9 mouse cellular contexts compared by ENCODE assay signal in the genomic region with DNA sequence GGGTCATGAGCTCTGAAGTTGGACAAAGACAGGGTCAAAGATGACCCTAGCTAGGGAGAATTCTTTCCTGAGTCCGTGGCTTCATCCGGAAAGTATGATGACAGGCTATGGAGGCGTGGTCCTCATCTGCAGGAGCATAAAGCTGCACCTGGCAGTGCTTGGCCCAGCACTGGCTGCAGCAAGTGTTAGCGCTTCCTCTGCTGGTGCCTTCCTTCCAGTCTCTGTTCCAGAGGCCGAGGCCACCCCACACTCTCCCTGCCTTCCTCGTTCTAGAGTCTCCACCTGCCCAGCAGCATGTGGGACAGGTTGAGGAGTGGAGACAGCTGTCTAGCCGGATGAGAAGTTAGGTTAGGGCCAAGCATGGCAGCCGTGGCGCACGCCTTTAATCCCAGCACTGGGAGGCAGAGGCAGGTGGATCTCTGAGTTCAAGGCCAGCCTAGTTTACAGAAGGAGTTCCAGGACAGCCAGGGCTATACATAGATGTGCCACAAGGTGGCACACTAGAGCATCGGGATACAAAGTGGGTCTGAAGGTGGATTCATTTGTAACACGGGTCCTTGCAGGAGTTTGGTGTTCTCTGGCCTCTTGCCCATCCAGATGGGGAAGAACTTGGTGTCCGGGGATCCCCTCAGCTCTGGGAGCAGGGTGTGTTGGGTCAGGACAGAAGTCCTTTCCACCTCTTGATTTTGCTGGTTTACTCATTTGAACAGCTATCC. TPM values are rescaled to one million over a fixed set of nuclear protein-coding genes. Genes with fewer than 3 reads are reported as not detected.
DNase-seq lines count a peak whose midpoint lies in the region; ATAC-seq lines count a peak whose summit lies in the region.
"Had no signal": no experiment of that assay in that cellular context is flagged by ENCODE, and none has a peak within 500 bp of the region (broad histone marks: within the 10 kb centered on the region; RNA-seq: fewer than 3 reads in every experiment).

No protein-coding gene starts in this region.

- no peaks in the 10 kb centered on the region for H3K4me1 ChIP-seq in hindbrain, embryonic 11.5 days (replicated peaks; ENCODE audit: control insufficient read depth, insufficient read depth, low read length)
- H3K4me1 ChIP-seq in hindbrain, embryonic 12.5 days = no peaks in the 10 kb centered on the region

- H3K9me3 ChIP-seq in hindbrain, embryonic 11.5 days (ENCODE audit: control insufficient read depth, low read length) = no peaks in the 10 kb centered on the region
- 0 out of 2 replicates have a peak, but pooled peaks cover 7% of the 10 kb centered on the region for H3K9me3 ChIP-seq in hindbrain, embryonic 12.5 days (replicated peaks)
- H3K9me3 ChIP-seq: embryonic facial prominence, embryonic 15.5 days had no signal

- DNase-seq in hindbrain, embryonic 11.5 days (ENCODE audit: low spot score) = peak; percentile 68
- peak; percentile 57 for DNase-seq in CD4-positive helper T cell, adult 2 months (ENCODE audit: low read depth, low spot score)
- DNase-seq in T-cell, adult 2 months (ENCODE audit: low spot score) = peak; percentile 37
- DNase-seq in embryo, embryonic 10.5 days (ENCODE audit: low spot score) = peak; percentile 70
- DNase-seq in layer of hippocampus, postnatal 10 days (ENCODE audit: low spot score in 2 of 2) = peak; percentile 50 to 60
- DNase-seq in retina, postnatal 1 day = peak; percentile 70
- DNase-seq in frontal cortex, postnatal 10 days (ENCODE audit: low spot score in 2 of 2) = no peak

- no peak overlapping the region for H3K9ac ChIP-seq in hindbrain, embryonic 11.5 days (ENCODE audit: low read depth, low read length)
- no peak overlapping the region for H3K9ac ChIP-seq in hindbrain, embryonic 12.5 days
- H3K9ac ChIP-seq: embryonic facial prominence, embryonic 15.5 days had no signal

- no peaks in the 10 kb centered on the region for H3K27me3 ChIP-seq in hindbrain, embryonic 11.5 days (ENCODE audit: control insufficient read depth, insufficient read depth, low read length)
- H3K27me3 ChIP-seq in hindbrain, embryonic 12.5 days = no peaks in the 10 kb centered on the region
- H3K27me3 ChIP-seq: embryonic facial prominence, embryonic 15.5 days had no signal

- WGBS in hindbrain, embryonic 11.5 days = 87% methylated on average over 13 of the region's 13 CpGs
- 81% methylated on average over 13 of the region's 13 CpGs for WGBS in hindbrain, embryonic 12.5 days

- no peak overlapping the region for H3K27ac ChIP-seq in hindbrain, embryonic 11.5 days (ENCODE audit: low read depth, low read length)
- no peak overlapping the region for H3K27ac ChIP-seq in hindbrain, embryonic 12.5 days
- H3K27ac ChIP-seq: embryonic facial prominence, embryonic 15.5 days had no signal

- peaks cover 4% of the 10 kb centered on the region; the same call in 1 of the 2 replicates for H3K36me3 ChIP-seq in hindbrain, embryonic 11.5 days (ENCODE audit: control insufficient read depth, insufficient read depth, low read length)
- peaks cover 72% of the 10 kb centered on the region for H3K36me3 ChIP-seq in hindbrain, embryonic 12.5 days

- no peak for ATAC-seq in hindbrain, embryonic 11.5 days (ENCODE audit: low FRiP score)
- ATAC-seq in hindbrain, embryonic 12.5 days (ENCODE audit: low FRiP score) = no peak

- H3K4me3 ChIP-seq in hindbrain, embryonic 11.5 days (ENCODE audit: low read depth, low read length) = no peak overlapping the region
- H3K4me3 ChIP-seq in hindbrain, embryonic 12.5 days = no peak overlapping the region
- H3K4me3 ChIP-seq: embryonic facial prominence, embryonic 15.5 days had no signal

- no peak overlapping the region for H3K4me2 ChIP-seq in hindbrain, embryonic 11.5 days (replicated peaks; ENCODE audit: low read depth, low read length)
- no peak overlapping the region for H3K4me2 ChIP-seq in hindbrain, embryonic 12.5 days (replicated peaks)
- H3K4me2 ChIP-seq: embryonic facial prominence, embryonic 15.5 days had no signal

RNA-seq across cellular contexts. Expression of a gene that starts 14.4 kb away (rescaled TPM):
- polyA plus RNA-seq in hindbrain, embryonic 11.5 days (2014; fragmentation: Nextera tagmentation; extraction: Ambion mirVana) = 336 and 363 TPM in 2 replicates
- polyA plus RNA-seq in hindbrain, embryonic 12.5 days (2016; fragmentation: Nextera tagmentation; extraction: Ambion mirVana) = 298 and 337 TPM in 2 replicates
- 100 to 1,000 TPM; 120 to 138 TPM for total RNA-seq in layer of hippocampus, postnatal 10 days (2021)

RNA-seq across cellular contexts. Expression of a gene that starts 14.7 kb away (rescaled TPM):
- polyA plus RNA-seq in hindbrain, embryonic 11.5 days (2014; fragmentation: Nextera tagmentation; extraction: Ambion mirVana) = 13.5 and 15.0 TPM in 2 replicates
- 13.4 and 15.8 TPM in 2 replicates for polyA plus RNA-seq in hindbrain, embryonic 12.5 days (2016; fragmentation: Nextera tagmentation; extraction: Ambion mirVana)
- total RNA-seq in layer of hippocampus, postnatal 10 days (2021) = 10 to 100 TPM; 14.7 to 15.4 TPM

RNA-seq across cellular contexts. Expression of a gene that starts 17.7 kb away (rescaled TPM):
- 5.3 and 7.2 TPM in 2 replicates for polyA plus RNA-seq in hindbrain, embryonic 11.5 days (2014; fragmentation: Nextera tagmentation; extraction: Ambion mirVana)
- polyA plus RNA-seq in hindbrain, embryonic 12.5 days (2016; fragmentation: Nextera tagmentation; extraction: Ambion mirVana) = 12.4 and 16.3 TPM in 2 replicates
- total RNA-seq in layer of hippocampus, postnatal 10 days (2021) = 10 to 100 TPM; 30.4 to 33.0 TPM

RNA-seq across cellular contexts. Expression of a gene that starts 38.7 kb away (rescaled TPM):
- polyA plus RNA-seq in hindbrain, embryonic 11.5 days (2014; fragmentation: Nextera tagmentation; extraction: Ambion mirVana) = 11.4 and 16.8 TPM in 2 replicates
- polyA plus RNA-seq in hindbrain, embryonic 12.5 days (2016; fragmentation: Nextera tagmentation; extraction: Ambion mirVana) = 12.4 and 19.5 TPM in 2 replicates
- 10 to 100 TPM; 35.7 to 38.0 TPM for total RNA-seq in layer of hippocampus, postnatal 10 days (2021)

RNA-seq across cellular contexts. Expression of a gene that starts 51.4 kb away (rescaled TPM):
- polyA plus RNA-seq in hindbrain, embryonic 11.5 days (2014; fragmentation: Nextera tagmentation; extraction: Ambion mirVana) = 226 and 241 TPM in 2 replicates
- 190 and 196 TPM in 2 replicates for polyA plus RNA-seq in hindbrain, embryonic 12.5 days (2016; fragmentation: Nextera tagmentation; extraction: Ambion mirVana)
- 100 to 1,000 TPM in 1 of 2 experiments, 10 to 100 TPM in 1; 94.6 to 102 TPM for total RNA-seq in layer of hippocampus, postnatal 10 days (2021)

Comparison
In these comparisons a context has a peak if more than half of its experiments do, and no peak if none do; other contexts are left out.
1. DNase-seq: peak in hindbrain, embryonic 11.5 days (single experiment), CD4-positive helper T cell, adult 2 months (single experiment), T-cell, adult 2 months (single experiment), embryo, embryonic 10.5 days (single experiment), layer of hippocampus, postnatal 10 days (2 of 2) and retina, postnatal 1 day (single experiment); none in frontal cortex, postnatal 10 days (0 of 2).